Mouse (Mus musculus) embryonic facial prominence, embryonic 12.5 days (tissue): ENCODE measurements at regions not wholly inside any gene's neighbourhood (a gene's known extent, or its start where the extent isn't known, plus 50 kb on each side); places are given as distances from the start of the nearest gene placed in this dataset.
"Not testable (repeated sequence)": the region's sequence is repeated elsewhere in the genome, so short reads cannot be mapped to it uniquely, and the experiment has no call there.

Experiments
- ATAC-seq: fragments of 200-750 bp; cut with Nextera tagmentation; 2 replicates; pipeline ENCODE4 v1.8.0; 2017; ENCODE audit not compliant: insufficient number of reproducible peaks, insufficient read depth, low FRiP score, low TSS enrichment
- H3K27ac ChIP-seq: fragments of 300-500 bp; sonication (generic); 2 replicates; pipeline ENCODE4 v1.5.1; 2016; ENCODE audit warnings: mild to moderate bottlenecking
- H3K27me3 ChIP-seq: fragments of 300-500 bp; sonication (generic); 2 replicates; pipeline ENCODE4 v1.6.1; 2016; ENCODE audit warnings: mild to moderate bottlenecking, moderate library complexity
- H3K36me3 ChIP-seq: fragments of 300-500 bp; sonication (generic); 2 replicates; pipeline ENCODE4 v1.6.1; 2016; ENCODE audit warnings: mild to moderate bottlenecking
- H3K4me1 ChIP-seq: fragments of 300-500 bp; sonication (generic); 2 replicates; pipeline ENCODE4 v1.6.1; 2016
- H3K4me2 ChIP-seq: fragments of 300-500 bp; sonication (generic); replicated peaks from 2 replicates; pipeline ENCODE4 v1.6.1; 2016; ENCODE audit warnings: mild to moderate bottlenecking, moderate library complexity
- H3K4me3 ChIP-seq: fragments of 300-500 bp; sonication (generic); 2 replicates; pipeline ENCODE4 v1.5.1; 2016; ENCODE audit warnings: mild to moderate bottlenecking
- H3K9ac ChIP-seq: fragments of 300-500 bp; sonication (generic); 2 replicates; pipeline ENCODE4 v1.6.1; 2016; ENCODE audit warnings: mild to moderate bottlenecking, moderate library complexity
- H3K9me3 ChIP-seq: fragments of 300-500 bp; sonication (generic); 2 replicates; pipeline ENCODE4 v1.6.1; 2016; ENCODE audit warnings: mild to moderate bottlenecking, moderate library complexity
- WGBS: fragments of 180-500 bp; shearing (Covaris S2); methylation state at CpG from one replicate; pipeline ENCODE4 v1.1.7; 2016; 5-methylcytosine and 5-hydroxymethylcytosine counted together

- 87% methylated on average over 2 of the region's 2 CpGs for WGBS
- Histone ChIP-seq H3K36me3 (no peaks in the 10 kb centered on the region), H3K9ac (no peak overlapping the region), H3K4me3 (no peak overlapping the region), H3K4me2 (no peak overlapping the region), H3K4me1 (no peaks in the 10 kb centered on the region), H3K27ac (no peak overlapping the region), H3K27me3 (no peaks in the 10 kb centered on the region), H3K9me3 (no peaks in the 10 kb centered on the region)
- ATAC-seq: no peak
Measured at GRCm38 (mm10) chr3:9061396-9061795, 548.5 kb downstream of the Zfp704 start.

- H3K27me3 ChIP-seq, H3K9me3 ChIP-seq, H3K4me2 ChIP-seq, H3K4me3 ChIP-seq, H3K36me3 ChIP-seq, ATAC-seq, H3K27ac ChIP-seq, H3K9ac ChIP-seq, H3K4me1 ChIP-seq: not testable (repeated sequence)
- 63% methylated on average over 3 of the region's 3 CpGs for WGBS
Measured at GRCm38 (mm10) chr3:9057703-9058102, 552.2 kb downstream of the Zfp704 start.

- H3K9ac ChIP-seq: no peak overlapping the region
Measured at GRCm38 (mm10) chr3:9056846-9057245, 553.0 kb downstream of the Zfp704 start.

GRCm38 (mm10) chr3:9055780-9056179 is 554.1 kb downstream of the Zfp704 start:
- no peaks in the 10 kb centered on the region for H3K4me1 ChIP-seq
- no peak overlapping the region for H3K4me3 ChIP-seq
- H3K36me3 ChIP-seq: no peaks in the 10 kb centered on the region
- no peak for ATAC-seq
- H3K27me3 ChIP-seq: no peaks in the 10 kb centered on the region
- no peak overlapping the region for H3K27ac ChIP-seq
- no peak overlapping the region for H3K9ac ChIP-seq
- 74% methylated on average over 6 of the region's 6 CpGs for WGBS
- no peaks in the 10 kb centered on the region for H3K9me3 ChIP-seq
- no peak overlapping the region for H3K4me2 ChIP-seq

More at GRCm38 (mm10) chr3:9056846-9057245, 553.0 kb downstream of the Zfp704 start:
- no peaks in the 10 kb centered on the region for H3K36me3 ChIP-seq
- no peak overlapping the region for H3K4me2 ChIP-seq
- H3K4me1 ChIP-seq: no peaks in the 10 kb centered on the region
- no peak overlapping the region for H3K27ac ChIP-seq
- WGBS: 87% methylated on average over 6 of the region's 6 CpGs
- no peaks in the 10 kb centered on the region for H3K9me3 ChIP-seq
- H3K4me3 ChIP-seq: no peak overlapping the region
- H3K27me3 ChIP-seq: no peaks in the 10 kb centered on the region
- no peak for ATAC-seq
